Mouse (Mus musculus) v-Abl transformed pro-B cells (cell line): ENCODE measurements at regions not wholly inside any gene's neighbourhood (a gene's known extent, or its start where the extent isn't known, plus 50 kb on each side); places are given as distances from the start of the nearest gene placed in this dataset.

Experiments
- in situ Hi-C, 2 experiments: fragments of 400-800 bp; cut with MboI; formaldehyde crosslinking; loops; one replicate each; pipeline ENCODE4 v1.15.1; 2025; ENCODE audit not compliant: unreplicated experiment in 2 of 2

DNA sequence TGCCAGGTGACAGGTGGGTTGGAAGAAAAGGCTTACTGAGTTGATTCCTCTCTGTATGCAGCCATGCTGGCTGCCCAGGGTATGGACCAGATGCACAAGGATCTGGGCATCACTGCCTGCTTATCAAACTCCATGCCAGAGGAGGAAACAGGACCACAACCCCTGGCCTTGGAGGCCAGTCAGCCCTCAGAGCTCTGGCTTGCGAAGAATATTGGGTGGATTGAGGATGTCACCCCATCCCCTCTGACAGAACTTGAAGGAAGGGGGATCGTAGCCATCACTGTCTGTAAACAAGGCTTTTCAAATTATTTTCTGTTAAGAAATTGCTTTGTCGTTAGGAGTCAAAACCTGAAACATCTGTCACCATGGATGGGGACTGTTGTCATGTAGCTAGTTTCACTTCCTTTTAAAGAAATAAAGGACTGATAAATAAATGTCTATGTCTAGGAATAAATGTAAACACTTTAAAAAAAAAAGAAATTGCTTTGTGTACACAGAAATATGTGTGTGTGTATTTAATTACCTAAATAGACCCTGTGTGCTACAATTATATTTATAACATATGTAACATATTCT lies 55.0 kb upstream of the Tbl1xr1 start:
- in situ Hi-C loops = loop anchor here (5.0 kb wide), 2 partner anchors 64 to 84 kb away; no protein-coding TSS in a partner anchor

DNA sequence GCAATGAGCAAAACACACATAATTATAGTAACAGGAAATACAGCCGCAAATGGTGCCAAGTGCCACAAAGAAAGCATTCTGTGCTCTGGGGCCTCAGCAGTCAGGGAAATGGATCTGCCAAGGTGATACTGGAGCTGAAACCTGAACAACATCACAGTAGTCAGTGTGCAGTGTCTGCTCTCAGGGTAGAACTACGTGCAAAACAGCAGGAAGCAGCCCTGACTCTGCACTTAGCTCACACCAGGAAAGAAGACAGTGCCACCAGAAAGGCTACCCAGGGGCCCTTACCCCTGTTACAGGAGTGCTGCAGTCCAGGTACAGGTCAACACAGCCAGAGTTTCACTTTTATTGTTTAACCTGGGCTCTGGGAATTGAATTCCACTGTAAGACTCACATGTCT lies 54.0 kb upstream of the Tbl1xr1 start:
- in situ Hi-C loops = loop anchor here (5.0 kb wide), 2 partner anchors 65 to 85 kb away; no protein-coding TSS in a partner anchor

DNA sequence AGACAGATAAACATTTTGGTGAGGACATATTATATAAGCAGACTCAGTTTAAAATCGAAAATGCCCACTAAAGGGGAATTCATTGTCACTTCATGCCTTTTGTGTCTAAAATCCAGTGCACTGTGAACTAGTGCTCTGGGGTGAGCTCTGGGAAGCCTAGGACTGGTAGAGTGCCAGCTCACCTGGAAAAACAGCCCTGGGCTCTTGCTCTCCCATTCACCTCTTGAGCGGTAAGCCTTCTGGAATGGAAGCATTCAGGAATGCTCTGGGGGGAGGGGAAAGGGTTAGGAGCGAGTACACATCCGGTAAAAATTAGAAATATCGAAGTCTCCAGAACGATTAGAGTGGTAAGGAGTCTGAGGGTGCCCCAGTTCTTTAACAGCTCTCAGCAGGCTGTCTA lies 53.4 kb upstream of the Tbl1xr1 start:
- in situ Hi-C loops = loop anchor here (5.0 kb wide), 2 partner anchors 66 to 86 kb away; no protein-coding TSS in a partner anchor

DNA sequence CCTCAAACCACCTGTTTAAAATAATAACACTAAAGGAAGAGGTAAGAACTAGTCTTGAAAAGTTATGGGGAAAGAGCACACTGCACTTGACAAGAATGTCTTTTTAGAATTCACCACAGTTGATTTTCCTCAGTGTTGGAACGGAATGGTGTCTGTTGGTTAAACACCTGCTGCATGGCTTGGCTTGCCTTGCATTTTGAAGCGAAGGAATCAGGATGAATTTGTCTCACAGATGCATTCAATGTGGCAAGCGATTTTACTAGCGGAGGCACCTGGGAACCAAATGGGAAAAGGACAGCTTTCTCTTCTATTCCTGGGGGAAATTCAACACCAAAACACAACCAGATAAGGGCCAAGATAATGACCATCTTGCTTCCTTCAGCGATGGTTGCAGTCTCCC lies 52.9 kb upstream of the Tbl1xr1 start:
- in situ Hi-C loops = loop anchor here (5.0 kb wide), 2 partner anchors 66 to 86 kb away; no protein-coding TSS in a partner anchor

DNA sequence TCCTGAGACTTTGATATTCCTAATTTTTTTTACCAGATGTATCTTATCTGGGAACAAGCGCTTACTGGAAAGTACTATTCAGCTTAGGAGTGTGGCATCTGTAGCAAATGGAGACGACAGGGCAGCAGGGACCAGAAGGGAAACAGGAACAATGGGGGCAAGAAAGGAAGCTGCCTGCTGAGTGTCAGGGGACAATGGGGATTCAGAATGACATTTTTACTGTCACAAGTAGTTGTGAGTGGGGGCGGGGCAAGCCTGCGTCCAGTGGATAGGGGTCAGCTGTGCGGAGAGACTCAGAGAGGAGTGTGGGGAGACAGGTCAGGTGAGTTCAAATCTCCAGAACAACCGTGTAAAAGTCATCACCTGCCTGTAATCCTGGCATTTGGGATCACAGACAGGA lies 52.3 kb upstream of the Tbl1xr1 start:
- in situ Hi-C loops = loop anchor here (5.0 kb wide), 2 partner anchors 67 to 87 kb away; no protein-coding TSS in a partner anchor

DNA sequence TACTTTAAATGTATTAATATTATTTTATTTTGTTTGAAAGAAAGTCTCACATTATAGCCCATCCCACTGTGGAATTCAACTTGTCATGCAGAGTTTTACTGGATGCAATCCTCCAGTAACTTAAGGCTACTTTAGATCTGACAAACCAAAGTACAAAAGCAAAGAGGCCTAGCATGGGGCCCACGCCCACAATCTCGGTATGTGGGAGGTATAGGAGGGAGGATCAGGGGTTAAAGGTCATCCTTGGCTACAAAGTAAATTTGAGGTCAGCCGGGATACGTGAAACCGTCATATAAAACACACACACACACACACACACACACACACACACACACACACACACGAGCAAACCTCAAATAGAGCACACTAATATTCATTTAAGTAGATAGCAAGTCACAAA lies 51.3 kb upstream of the Tbl1xr1 start:
- in situ Hi-C loops = loop anchor here in 1 of 2 experiments (5.0 kb wide), 2 partner anchors 33 to 47 kb away; no protein-coding TSS in a partner anchor

DNA sequence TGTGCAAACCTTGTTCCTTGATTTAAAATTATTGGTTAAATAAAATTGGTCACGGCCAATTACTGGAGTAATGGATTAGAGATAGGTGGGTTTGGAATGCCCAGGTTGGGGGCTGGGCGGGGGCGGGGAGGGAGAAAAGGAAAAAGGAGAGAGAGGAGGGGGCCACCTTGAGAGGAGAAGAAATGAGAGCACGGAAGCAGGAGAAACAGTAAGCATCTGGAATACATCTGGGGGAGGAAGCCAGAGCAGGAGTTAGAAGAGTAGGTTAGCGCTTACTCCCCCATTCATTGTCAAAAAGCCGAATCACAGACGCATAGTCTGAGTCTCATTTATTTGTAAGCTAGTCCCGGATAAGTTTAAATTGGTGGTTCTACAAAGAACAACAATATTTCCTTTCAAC lies 50.8 kb upstream of the Tbl1xr1 start:
- in situ Hi-C loops = loop anchor here in 1 of 2 experiments (5.0 kb wide), 2 partner anchors 33 to 47 kb away; no protein-coding TSS in a partner anchor
